Mouse (Mus musculus) kidney, adult 2 months (tissue): ENCODE data around the gene Igdcc3.

Experiments
- CTCF ChIP-seq: fragments of 200-500 bp; conservative IDR thresholded peaks from 2 replicates; pipeline ENCODE4 v1.5.1; 2011; ENCODE audit warnings: low read depth, mild to moderate bottlenecking, control low read depth, low read length, moderate library complexity, mixed read lengths; ENCODE audit not compliant: insufficient read depth, insufficient read length
- POLR2A ChIP-seq: fragments of 200-500 bp; IDR thresholded peaks from one replicate; pipeline ENCODE4 v1.6.1; 2011; ENCODE audit warnings: low read depth, low read length, control low read depth

GRCm38 (mm10) chr9:65197826-65198225, 56.8 kb downstream of the Igdcc3 start:
- no peak for TF ChIP-seq CTCF
- no peak for TF ChIP-seq POLR2A
